Mouse (Mus musculus): Measurements from ENCODE around the gene Lgals1. TPM values are rescaled to one million over a fixed set of nuclear protein-coding genes. Genes with fewer than 3 reads are reported as not detected.

Gene Lgals1
- polyA plus RNA-seq, 1 experiment from 2014 or later, result 466 TPM

DNA sequence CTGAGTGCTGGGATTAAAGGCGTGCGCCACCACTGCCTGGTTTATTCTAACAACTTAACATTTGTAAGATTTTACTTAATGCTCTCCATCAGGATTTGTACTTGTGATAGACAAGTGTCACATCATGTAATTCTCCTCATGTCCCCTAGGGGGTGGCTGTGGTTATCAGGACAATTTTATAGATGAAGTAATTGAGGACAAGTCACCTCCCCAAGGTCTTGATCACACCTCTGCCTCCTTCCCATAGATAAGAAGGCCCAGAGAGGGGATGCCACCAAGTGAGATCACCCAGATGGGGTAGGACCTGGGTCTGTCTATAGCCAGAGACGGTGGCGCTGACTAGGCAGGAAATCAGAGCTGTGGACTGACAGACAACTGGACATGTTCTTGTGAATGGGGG is 29.8 kb downstream of the Lgals1 start:
- no peak overlapping the region for H3K4me3 ChIP-seq
- H3K4me1 ChIP-seq, result peaks cover 10% of the 10 kb centered on the region
- WGBS, result 60% methylated on average over 4 of the region's 4 CpGs
- peaks cover 20% of the 10 kb centered on the region for H3K36me3 ChIP-seq
- H3K9me3 ChIP-seq, result no peaks in the 10 kb centered on the region
- H3K27ac ChIP-seq, result no peak overlapping the region
- no peak for DNase-seq (ENCODE audit: low spot score)
- no peaks in the 10 kb centered on the region for H3K27me3 ChIP-seq (ENCODE audit: insufficient read depth, poor library complexity, severe bottlenecking)

DNA sequence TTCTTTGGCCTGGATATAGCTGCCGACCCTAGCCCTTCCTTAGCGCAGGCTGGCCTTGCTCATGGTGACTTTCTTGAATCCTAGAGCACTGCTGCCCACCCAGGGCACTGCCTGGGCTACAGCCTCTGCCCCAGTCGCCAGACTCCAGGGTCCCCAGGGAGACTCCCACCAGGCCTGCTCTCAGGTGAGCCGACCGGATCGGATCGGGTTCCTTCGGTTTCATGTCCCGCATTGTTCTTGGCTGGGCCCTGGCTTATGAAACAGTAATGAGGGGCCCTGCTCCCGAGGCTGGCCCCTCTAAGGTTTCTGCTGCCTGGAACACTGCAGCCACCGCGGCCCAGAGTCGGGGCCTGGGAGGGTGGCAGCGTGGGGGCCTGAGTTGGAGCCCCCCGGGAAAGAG is 30.5 kb downstream of the Lgals1 start:
- Histone ChIP-seq H3K4me1 (peaks cover 10% of the 10 kb centered on the region), H3K9me3 (no peaks in the 10 kb centered on the region), H3K4me3 (no peak overlapping the region), H3K27me3 (ENCODE audit: insufficient read depth, poor library complexity, severe bottlenecking) (no peaks in the 10 kb centered on the region), H3K36me3 (peaks cover 20% of the 10 kb centered on the region), H3K27ac (peak overlapping the region; percentile 49; the same call in 1 of the 2 replicates)
- no peak for DNase-seq (ENCODE audit: low spot score)
- WGBS, result 49% methylated on average over 15 of the region's 15 CpGs

DNA sequence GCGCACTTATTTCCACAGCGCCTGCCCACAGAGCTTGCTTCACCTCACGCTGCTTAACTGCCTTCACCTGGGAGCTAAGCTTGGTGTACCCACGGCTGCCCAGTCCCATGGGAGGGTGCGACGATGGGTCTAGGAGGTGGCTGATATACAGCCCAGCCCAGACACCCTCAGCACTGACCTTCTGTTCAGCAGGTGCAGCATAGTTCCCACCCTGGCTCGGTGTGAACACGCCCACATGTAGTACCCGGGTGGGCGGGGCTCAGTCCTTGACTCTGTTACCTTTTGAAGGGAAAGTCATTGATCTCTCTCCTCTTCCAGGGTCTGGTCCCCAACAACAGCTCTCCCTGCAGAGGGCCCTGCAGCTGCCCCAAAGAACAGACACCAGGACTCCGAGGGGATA is 33.0 kb downstream of the Lgals1 start:
- H3K27ac ChIP-seq, result no peak overlapping the region
- no peak overlapping the region for H3K4me3 ChIP-seq
- peaks cover 15% of the 10 kb centered on the region for H3K4me1 ChIP-seq
- 84% methylated on average over 11 of the region's 11 CpGs for WGBS
- DNase-seq (ENCODE audit: low spot score), result no peak
- peaks cover 10% of the 10 kb centered on the region; the same call in 1 of the 2 replicates for H3K36me3 ChIP-seq
- no peaks in the 10 kb centered on the region for H3K27me3 ChIP-seq (ENCODE audit: insufficient read depth, poor library complexity, severe bottlenecking)
- no peaks in the 10 kb centered on the region for H3K9me3 ChIP-seq

DNA sequence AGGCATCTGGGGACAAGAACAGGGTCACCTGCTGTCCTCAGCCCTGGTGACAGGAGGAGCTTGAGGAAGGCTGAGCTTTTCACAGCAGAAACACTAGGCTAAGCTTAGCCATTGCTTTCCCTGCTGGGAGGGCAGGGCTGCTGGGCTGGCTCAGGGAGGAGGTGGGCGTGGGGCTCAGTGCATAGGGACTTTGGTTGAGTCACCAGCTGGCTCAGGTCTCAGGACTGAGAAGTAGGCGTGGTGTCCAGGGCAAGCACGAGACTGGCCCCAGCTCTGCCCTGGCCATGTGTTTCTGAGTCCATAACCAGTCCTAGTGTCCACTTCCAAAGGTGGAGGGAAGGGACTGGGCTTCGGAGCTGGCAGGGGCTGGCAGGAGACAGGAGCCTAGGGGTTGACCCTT is 33.6 kb downstream of the Lgals1 start:
- Histone ChIP-seq H3K4me1 (peaks cover 15% of the 10 kb centered on the region), H3K36me3 (peaks cover 10% of the 10 kb centered on the region; the same call in 1 of the 2 replicates), H3K9me3 (no peaks in the 10 kb centered on the region), H3K27ac (no peak overlapping the region), H3K27me3 (ENCODE audit: insufficient read depth, poor library complexity, severe bottlenecking) (no peaks in the 10 kb centered on the region), H3K4me3 (no peak overlapping the region)
- 74% methylated on average over 4 of the region's 4 CpGs for WGBS
- no peak for DNase-seq (ENCODE audit: low spot score)

DNA sequence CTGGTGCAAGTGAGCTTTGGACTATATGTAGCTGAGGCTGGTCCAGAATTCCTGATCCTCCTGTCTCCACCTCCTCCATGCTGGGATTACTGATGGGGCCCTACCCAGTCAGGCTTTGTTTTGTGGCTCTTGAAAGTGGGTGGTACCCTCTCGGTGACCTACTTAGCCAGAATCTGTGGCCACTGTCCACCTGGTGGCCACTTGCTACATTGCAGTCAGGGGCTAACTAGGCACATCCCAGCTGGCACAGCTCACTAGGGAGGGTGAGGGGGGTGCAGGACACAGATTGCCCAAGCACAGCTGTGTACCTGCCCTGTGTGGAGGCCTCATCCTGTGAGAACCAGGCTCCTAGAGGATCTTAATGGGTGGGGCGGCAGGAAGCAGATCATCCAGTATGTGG is 36.4 kb downstream of the Lgals1 start:
- Histone ChIP-seq H3K36me3 (peaks cover 23% of the 10 kb centered on the region), H3K27ac (0 out of 2 replicates have a peak overlapping the region, but pooled peaks have one; percentile 2), H3K9me3 (no peaks in the 10 kb centered on the region), H3K4me3 (no peak overlapping the region), H3K4me1 (peaks cover 5% of the 10 kb centered on the region; the same call in 1 of the 2 replicates), H3K27me3 (ENCODE audit: insufficient read depth, poor library complexity, severe bottlenecking) (peaks cover 10% of the 10 kb centered on the region)
- no peak for DNase-seq (ENCODE audit: low spot score)
- 31% methylated on average over 2 of the region's 2 CpGs for WGBS

DNA sequence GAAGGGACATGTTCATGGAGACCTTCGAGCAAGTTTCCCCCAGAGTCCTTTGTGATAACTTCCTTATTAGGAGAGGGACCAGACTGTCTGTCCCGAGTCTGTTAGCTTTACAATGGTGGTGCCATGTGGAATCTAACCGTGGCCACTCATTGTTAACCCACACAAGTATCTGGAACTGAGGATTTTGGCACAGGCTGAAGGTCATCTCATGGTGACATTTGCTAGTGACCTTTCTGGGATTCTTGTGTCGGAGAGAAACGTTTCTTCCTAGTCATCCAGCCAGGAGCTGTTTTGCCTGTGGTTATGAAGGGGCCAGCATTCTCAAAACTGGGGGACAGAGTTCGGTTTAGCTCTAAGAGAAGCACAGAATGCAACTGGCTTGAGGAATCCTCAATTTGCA is 45.1 kb downstream of the Lgals1 start:
- Histone ChIP-seq H3K4me3 (no peak overlapping the region), H3K9me3 (no peaks in the 10 kb centered on the region), H3K4me1 (peaks cover 12% of the 10 kb centered on the region; the same call in 1 of the 2 replicates), H3K27ac (no peak overlapping the region), H3K36me3 (peaks cover 14% of the 10 kb centered on the region), H3K27me3 (ENCODE audit: insufficient read depth, poor library complexity, severe bottlenecking) (peaks cover 29% of the 10 kb centered on the region)
- WGBS, result 74% methylated on average over 6 of the region's 6 CpGs
- no peak for DNase-seq (ENCODE audit: low spot score)

DNA sequence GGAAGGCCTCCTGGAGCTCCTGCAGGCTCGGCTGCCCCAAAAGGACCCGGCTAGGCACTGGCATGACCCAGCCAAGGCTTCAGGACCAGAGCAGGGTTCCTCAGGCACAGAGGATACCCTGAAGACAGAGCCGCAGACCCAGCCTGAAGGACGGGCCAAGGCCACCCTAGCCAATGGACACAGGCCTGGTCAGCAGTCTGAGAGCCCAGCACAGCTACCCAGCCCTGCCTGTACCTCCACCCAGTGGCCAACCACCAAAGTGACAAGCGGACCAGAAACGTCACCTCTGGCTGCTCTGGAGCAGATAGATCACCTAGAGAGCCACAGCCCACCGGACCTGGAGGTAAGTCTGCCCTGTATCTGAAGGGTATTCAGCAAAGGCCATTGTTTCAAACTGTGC is 47.4 kb downstream of the Lgals1 start:
- WGBS, result 64% methylated on average over 7 of the region's 7 CpGs
- peaks cover 25% of the 10 kb centered on the region for H3K4me1 ChIP-seq
- H3K36me3 ChIP-seq, result no peaks in the 10 kb centered on the region
- 0 out of 2 replicates have a peak overlapping the region, but pooled peaks have one; percentile 31 for H3K27ac ChIP-seq
- no peaks in the 10 kb centered on the region for H3K9me3 ChIP-seq
- H3K27me3 ChIP-seq (ENCODE audit: insufficient read depth, poor library complexity, severe bottlenecking), result peaks cover 13% of the 10 kb centered on the region
- H3K4me3 ChIP-seq, result no peak overlapping the region
- peak; percentile 78 for DNase-seq (ENCODE audit: low spot score)

DNA sequence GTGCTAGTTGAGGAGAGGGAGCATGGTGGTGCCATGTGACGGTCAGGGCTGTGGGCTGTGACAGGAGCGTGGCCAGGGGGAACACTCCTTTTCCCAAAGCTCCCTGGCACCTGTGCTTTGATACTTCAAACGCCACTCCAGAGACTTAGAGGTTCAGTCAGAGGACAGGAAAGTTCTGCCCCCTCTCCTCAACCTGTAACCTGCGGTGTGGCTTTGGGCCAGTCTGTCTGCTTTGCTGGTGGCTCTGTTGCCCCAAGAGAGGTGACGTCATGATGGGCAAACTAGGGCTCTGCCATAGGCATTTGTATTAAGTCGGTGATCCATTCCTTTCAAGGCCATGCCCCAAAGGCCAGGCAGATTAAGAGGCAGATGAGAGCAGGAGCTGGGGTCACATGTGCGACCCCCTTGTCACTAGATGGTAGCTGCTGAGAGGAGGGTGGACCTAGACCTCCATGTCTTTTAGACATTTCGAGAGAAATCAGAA is 51.2 kb downstream of the Lgals1 start:
- Histone ChIP-seq H3K4me3 (no peak overlapping the region), H3K36me3 (no peaks in the 10 kb centered on the region), H3K27ac (no peak overlapping the region), H3K9me3 (no peaks in the 10 kb centered on the region), H3K4me1 (peaks cover 49% of the 10 kb centered on the region), H3K27me3 (ENCODE audit: insufficient read depth, poor library complexity, severe bottlenecking) (peaks cover 9% of the 10 kb centered on the region)
- WGBS, result 86% methylated on average over 8 of the region's 8 CpGs
- no peak for DNase-seq (ENCODE audit: low spot score)

DNA sequence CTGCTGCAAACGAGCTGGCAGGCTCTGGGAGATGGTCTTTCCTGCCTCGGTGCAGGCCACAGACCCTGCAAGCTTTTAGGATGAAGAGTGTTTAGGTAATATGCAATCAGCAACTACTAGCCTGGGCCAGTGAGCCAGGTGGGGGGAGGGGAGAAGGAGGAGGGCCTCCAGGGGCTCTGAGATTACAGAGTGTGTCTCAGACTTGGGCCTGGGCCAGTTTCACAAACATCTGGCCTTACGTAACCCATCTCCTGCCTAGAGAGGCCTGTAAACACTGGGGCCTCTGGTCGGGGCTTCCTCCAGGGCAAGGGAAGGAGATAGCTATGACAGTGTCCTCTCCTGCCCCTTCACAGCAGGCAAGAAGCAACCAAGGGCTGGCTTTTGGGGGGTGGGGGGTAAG is 52.4 kb downstream of the Lgals1 start:
- no peaks in the 10 kb centered on the region for H3K9me3 ChIP-seq
- no peaks in the 10 kb centered on the region for H3K27me3 ChIP-seq (ENCODE audit: insufficient read depth, poor library complexity, severe bottlenecking)
- H3K36me3 ChIP-seq, result no peaks in the 10 kb centered on the region
- H3K4me1 ChIP-seq, result peaks cover 45% of the 10 kb centered on the region
- 5% methylated on average over 4 of the region's 4 CpGs for WGBS
- H3K4me3 ChIP-seq, result peak overlapping the region; percentile 25
- peak; percentile 87 for DNase-seq (ENCODE audit: low spot score)
- peak overlapping the region; percentile 85 for H3K27ac ChIP-seq

Small RNA genes within 50 kb of the gene (microRNA-seq; reads per million reads assigned to microRNA genes)
- gene Mir6955, result not detected

Other genes with a start within 250 kb of the Lgals1 start
- 0.02 TPM in 1 of 2 replicates, not detected in the other for gene Elfn2, start 208.0 kb upstream of the Lgals1 start, polyA plus RNA-seq (2016; fragmentation: Nextera tagmentation; extraction: Ambion mirVana)
- 5.5 and 10.3 TPM in 2 replicates for gene Mfng, start 153.2 kb upstream of the Lgals1 start, polyA plus RNA-seq (2016; fragmentation: Nextera tagmentation; extraction: Ambion mirVana)
- gene Card10, start 123.7 kb upstream of the Lgals1 start, polyA plus RNA-seq (2016; fragmentation: Nextera tagmentation; extraction: Ambion mirVana), result 3.5 and 4.0 TPM in 2 replicates
- gene Cdc42ep1, start 84.1 kb upstream of the Lgals1 start, polyA plus RNA-seq (2016; fragmentation: Nextera tagmentation; extraction: Ambion mirVana), result 35.1 and 37.3 TPM in 2 replicates
- gene Lgals2, start 71.2 kb upstream of the Lgals1 start, polyA plus RNA-seq (2016; fragmentation: Nextera tagmentation; extraction: Ambion mirVana), result 2.2 TPM in 1 of 2 replicates, not detected in the other
- 51.5 and 56.6 TPM in 2 replicates for gene Gga1, start 49.5 kb upstream of the Lgals1 start, polyA plus RNA-seq (2016; fragmentation: Nextera tagmentation; extraction: Ambion mirVana)
- 0.11 and 0.38 TPM in 2 replicates for gene Gm49510, start 27.1 kb upstream of the Lgals1 start, polyA plus RNA-seq (2016; fragmentation: Nextera tagmentation; extraction: Ambion mirVana)
- 33.8 and 44.4 TPM in 2 replicates for gene Sh3bp1, start 27.0 kb upstream of the Lgals1 start, polyA plus RNA-seq (2016; fragmentation: Nextera tagmentation; extraction: Ambion mirVana)
- 26.5 and 35.7 TPM in 2 replicates for gene Pdxp, start 12.8 kb upstream of the Lgals1 start, polyA plus RNA-seq (2016; fragmentation: Nextera tagmentation; extraction: Ambion mirVana)
- 45.8 and 70.0 TPM in 2 replicates for gene Nol12, start 8.2 kb downstream of the Lgals1 start, polyA plus RNA-seq (2016; fragmentation: Nextera tagmentation; extraction: Ambion mirVana)
- gene Triobp, start 21.0 kb downstream of the Lgals1 start, polyA plus RNA-seq (2016; fragmentation: Nextera tagmentation; extraction: Ambion mirVana), result 63.6 and 68.2 TPM in 2 replicates
- 195 and 250 TPM in 2 replicates for gene H1f0, start 101.7 kb downstream of the Lgals1 start, polyA plus RNA-seq (2016; fragmentation: Nextera tagmentation; extraction: Ambion mirVana)
- gene Galr3, start 115.2 kb downstream of the Lgals1 start, polyA plus RNA-seq (2016; fragmentation: Nextera tagmentation; extraction: Ambion mirVana), result 0.26 TPM in 1 of 2 replicates, not detected in the other
- 34.8 and 48.7 TPM in 2 replicates for gene Ankrd54, start 136.2 kb downstream of the Lgals1 start, polyA plus RNA-seq (2016; fragmentation: Nextera tagmentation; extraction: Ambion mirVana)
- gene Eif3l, start 148.5 kb downstream of the Lgals1 start, polyA plus RNA-seq (2016; fragmentation: Nextera tagmentation; extraction: Ambion mirVana), result 201 and 226 TPM in 2 replicates
- gene Micall1, start 182.2 kb downstream of the Lgals1 start, polyA plus RNA-seq (2016; fragmentation: Nextera tagmentation; extraction: Ambion mirVana), result 13.1 and 14.5 TPM in 2 replicates
- 289 and 326 TPM in 2 replicates for gene Polr2f, start 214.3 kb downstream of the Lgals1 start, polyA plus RNA-seq (2016; fragmentation: Nextera tagmentation; extraction: Ambion mirVana)
- gene 1700088E04Rik, start 214.5 kb downstream of the Lgals1 start, polyA plus RNA-seq (2016; fragmentation: Nextera tagmentation; extraction: Ambion mirVana), result 6.0 and 8.1 TPM in 2 replicates
- gene Sox10, start 238.5 kb downstream of the Lgals1 start, polyA plus RNA-seq (2016; fragmentation: Nextera tagmentation; extraction: Ambion mirVana), result 0.34 and 1.6 TPM in 2 replicates

Measured in heart, embryonic 10.5 days (tissue).